ENCODE assay signal across 32 mouse cellular contexts in the genomic region with DNA sequence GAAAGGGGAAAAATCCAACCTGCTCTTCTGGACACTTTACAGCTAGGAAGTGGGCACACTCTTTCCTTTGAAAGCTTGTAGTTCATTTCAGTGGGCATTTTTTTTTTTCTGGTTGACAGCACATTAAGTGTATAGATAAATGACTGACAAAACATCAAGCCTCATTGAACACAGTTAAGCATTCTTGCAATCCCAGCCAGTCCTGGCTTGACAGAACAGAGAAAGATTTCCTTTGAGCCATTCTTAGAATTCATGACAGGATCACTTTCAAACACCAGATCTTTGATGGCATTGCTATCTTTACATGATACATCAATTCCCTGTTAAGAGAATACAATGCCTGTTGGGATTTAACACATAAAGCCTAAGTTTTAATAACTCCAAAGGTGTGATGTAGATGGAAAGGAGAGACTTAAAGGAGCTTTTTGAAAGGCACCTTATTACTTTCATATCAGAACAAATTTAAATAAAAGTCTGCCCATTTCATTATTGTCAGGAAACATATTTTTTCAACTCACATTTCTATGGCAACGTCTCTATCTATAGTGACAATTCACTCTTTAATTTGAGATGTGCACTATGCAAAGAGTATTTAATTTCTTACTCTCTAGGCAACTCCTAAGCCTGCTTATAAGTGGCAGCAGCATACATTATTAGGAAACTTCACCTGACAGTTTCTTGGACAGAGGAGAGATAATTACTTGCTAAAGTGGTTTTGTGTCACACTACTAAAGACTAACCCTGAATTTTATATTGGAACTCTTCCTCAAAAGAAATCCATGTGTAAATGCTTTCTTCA.
A peak's percentile ranks its signal among the peaks of the same experiment; 100 is the strongest.
DNase-seq lines count a peak whose midpoint lies in the region; ATAC-seq lines count a peak whose summit lies in the region.
"Had no signal": no experiment of that assay in that cellular context is flagged by ENCODE, and none has a peak within 500 bp of the region (broad histone marks: within the 10 kb centered on the region; RNA-seq: fewer than 3 reads in every experiment).

No protein-coding gene starts in this region.

- peak; percentile 83; the same call in 1 of the 2 replicates for ATAC-seq in kidney, embryonic 14.5 days (ENCODE audit: low FRiP score, low TSS enrichment)
- ATAC-seq in midbrain, embryonic 15.5 days (replicated peaks) = peak; percentile 63; the same call in 1 of the 2 replicates
- ATAC-seq in forebrain, embryonic 15.5 days (replicated peaks) = peak; percentile 66
- ATAC-seq: intestine, embryonic 16.5 days; midbrain, embryonic 16.5 days had no signal

- no peaks in the 10 kb centered on the region for H3K4me1 ChIP-seq in kidney, embryonic 14.5 days (ENCODE audit: control insufficient read depth, insufficient read depth, low read length)
- H3K4me1 ChIP-seq in midbrain, embryonic 15.5 days = no peaks in the 10 kb centered on the region
- H3K4me1 ChIP-seq in midbrain, embryonic 10.5 days = no peaks in the 10 kb centered on the region
- no peaks in the 10 kb centered on the region for H3K4me1 ChIP-seq in forebrain, embryonic 15.5 days
- H3K4me1 ChIP-seq: embryonic facial prominence, embryonic 10.5 days; embryonic facial prominence, embryonic 15.5 days; hindbrain, embryonic 13.5 days; neural tube, embryonic 12.5 days had no signal

- no peak for DNase-seq in kidney, postnatal 14 days
- no peak for DNase-seq in midbrain, embryonic 10.5 days (ENCODE audit: low spot score)
- no peak for DNase-seq in urinary bladder, postnatal 36 days (ENCODE audit: low spot score in 2 of 2)
- DNase-seq: adrenal gland, adult 8-10 months; B cell, adult 2 months; cerebellum, adult 8-10 months; cerebellum, postnatal 25 days; gastrocnemius, postnatal 36 days; heart, adult 18-20 months; heart, postnatal 4 days; layer of hippocampus, adult 9-11 months; liver; lung, adult 2 months; lung, postnatal 10 days; right cerebral cortex, adult 18-20 months; right cerebral cortex, postnatal 4 days; thymus, adult 18-20 months; thymus, postnatal 36 days had no signal

- H3K9me3 ChIP-seq in kidney, embryonic 14.5 days (ENCODE audit: control insufficient read depth, low read length) = no peaks in the 10 kb centered on the region
- no peaks in the 10 kb centered on the region for H3K9me3 ChIP-seq in midbrain, embryonic 15.5 days
- no peaks in the 10 kb centered on the region for H3K9me3 ChIP-seq in midbrain, embryonic 10.5 days (replicated peaks)
- no peaks in the 10 kb centered on the region for H3K9me3 ChIP-seq in forebrain, embryonic 15.5 days
- H3K9me3 ChIP-seq: embryonic facial prominence, embryonic 10.5 days; embryonic facial prominence, embryonic 15.5 days; hindbrain, embryonic 13.5 days; neural tube, embryonic 12.5 days had no signal

- H3K9ac ChIP-seq in kidney, embryonic 14.5 days (ENCODE audit: low read depth, low read length) = no peak overlapping the region
- no peak overlapping the region for H3K9ac ChIP-seq in midbrain, embryonic 15.5 days
- H3K9ac ChIP-seq in forebrain, embryonic 15.5 days (replicated peaks) = no peak overlapping the region
- H3K9ac ChIP-seq: embryonic facial prominence, embryonic 15.5 days; hindbrain, embryonic 13.5 days; liver, embryonic 14.5 days; neural tube, embryonic 12.5 days had no signal

- H3K4me3 ChIP-seq in kidney, embryonic 14.5 days (ENCODE audit: low read length) = no peak overlapping the region
- H3K4me3 ChIP-seq in midbrain, embryonic 15.5 days = no peak overlapping the region
- H3K4me3 ChIP-seq in midbrain, embryonic 10.5 days = no peak overlapping the region
- H3K4me3 ChIP-seq in forebrain, embryonic 15.5 days = no peak overlapping the region
- H3K4me3 ChIP-seq: embryonic facial prominence, embryonic 10.5 days; embryonic facial prominence, embryonic 15.5 days; hindbrain, embryonic 13.5 days; myocyte; neural tube, embryonic 12.5 days had no signal

- no peaks in the 10 kb centered on the region for H3K36me3 ChIP-seq in kidney, embryonic 14.5 days (ENCODE audit: control insufficient read depth, insufficient read depth, low read length)
- no peaks in the 10 kb centered on the region for H3K36me3 ChIP-seq in midbrain, embryonic 15.5 days (replicated peaks)
- H3K36me3 ChIP-seq in midbrain, embryonic 10.5 days = no peaks in the 10 kb centered on the region
- H3K36me3 ChIP-seq in forebrain, embryonic 15.5 days = no peaks in the 10 kb centered on the region
- H3K36me3 ChIP-seq: embryonic facial prominence, embryonic 10.5 days; embryonic facial prominence, embryonic 15.5 days; hindbrain, embryonic 13.5 days; neural tube, embryonic 12.5 days had no signal

- H3K4me2 ChIP-seq in kidney, embryonic 14.5 days (replicated peaks; ENCODE audit: low read depth, low read length) = no peak overlapping the region
- H3K4me2 ChIP-seq in midbrain, embryonic 15.5 days = no peak overlapping the region
- no peak overlapping the region for H3K4me2 ChIP-seq in forebrain, embryonic 15.5 days (replicated peaks)
- H3K4me2 ChIP-seq: embryonic facial prominence, embryonic 15.5 days; heart, embryonic 11.5 days; hindbrain, embryonic 13.5 days; neural tube, embryonic 12.5 days had no signal

- H3K27me3 ChIP-seq in kidney, embryonic 14.5 days (ENCODE audit: control insufficient read depth, insufficient read depth, low read length) = no peaks in the 10 kb centered on the region
- H3K27me3 ChIP-seq in midbrain, embryonic 15.5 days (replicated peaks) = no peaks in the 10 kb centered on the region
- H3K27me3 ChIP-seq in midbrain, embryonic 10.5 days (ENCODE audit: low read depth, poor library complexity, severe bottlenecking) = no peaks in the 10 kb centered on the region
- H3K27me3 ChIP-seq in forebrain, embryonic 15.5 days = no peaks in the 10 kb centered on the region
- H3K27me3 ChIP-seq: embryonic facial prominence, embryonic 15.5 days; hindbrain, embryonic 13.5 days; neural tube, embryonic 12.5 days had no signal

- H3K27ac ChIP-seq in kidney, embryonic 14.5 days (ENCODE audit: low read depth, low read length) = no peak overlapping the region
- H3K27ac ChIP-seq in midbrain, embryonic 15.5 days = no peak overlapping the region
- H3K27ac ChIP-seq in midbrain, embryonic 10.5 days (replicated peaks) = no peak overlapping the region
- H3K27ac ChIP-seq in forebrain, embryonic 15.5 days (replicated peaks) = 0 out of 2 replicates have a peak overlapping the region, but pooled peaks have one; percentile 40
- H3K27ac ChIP-seq: embryonic facial prominence, embryonic 10.5 days; embryonic facial prominence, embryonic 15.5 days; hindbrain, embryonic 13.5 days; liver, embryonic 14.5 days; macrophage; neural tube, embryonic 12.5 days; stomach, postnatal 0 days had no signal

- 53% methylated on average over 1 of the region's 1 CpGs for WGBS in kidney, embryonic 14.5 days
- 40% methylated on average over 1 of the region's 1 CpGs for WGBS in midbrain, embryonic 15.5 days
- 71% methylated on average over 1 of the region's 1 CpGs for WGBS in midbrain, embryonic 10.5 days
- WGBS in forebrain, embryonic 15.5 days = 24% methylated on average over 1 of the region's 1 CpGs
